Mouse (Mus musculus): ENCODE results near the gene Wapl.

The Wapl gene

DNA sequence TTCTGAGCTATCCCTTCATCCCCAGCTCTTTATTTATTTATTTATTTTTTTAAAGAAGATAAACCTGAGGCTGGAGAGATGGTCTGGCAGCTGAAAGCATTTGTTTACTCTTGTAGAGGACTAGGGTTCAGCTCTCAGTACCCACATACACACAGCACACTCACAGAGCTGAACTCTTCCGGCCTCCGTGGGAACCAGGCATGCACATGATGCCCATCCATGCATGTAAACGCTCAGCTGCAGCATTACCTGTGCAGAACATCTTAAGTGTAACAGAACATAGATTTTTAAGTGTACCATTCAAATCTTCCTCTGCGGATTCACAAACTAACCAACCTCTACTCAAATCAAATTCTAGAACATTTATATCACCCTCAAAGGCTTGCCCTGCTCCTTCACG is 92.5 kb downstream of the Wapl start:
- in situ Hi-C loops (cut with MboI; ENCODE audit: low pct_unique_long_range_greater_than_20kb in 1 of 2, low sequenced_read_pairs in 2 of 2, unreplicated experiment in 1 of 2): no loop called here

DNA sequence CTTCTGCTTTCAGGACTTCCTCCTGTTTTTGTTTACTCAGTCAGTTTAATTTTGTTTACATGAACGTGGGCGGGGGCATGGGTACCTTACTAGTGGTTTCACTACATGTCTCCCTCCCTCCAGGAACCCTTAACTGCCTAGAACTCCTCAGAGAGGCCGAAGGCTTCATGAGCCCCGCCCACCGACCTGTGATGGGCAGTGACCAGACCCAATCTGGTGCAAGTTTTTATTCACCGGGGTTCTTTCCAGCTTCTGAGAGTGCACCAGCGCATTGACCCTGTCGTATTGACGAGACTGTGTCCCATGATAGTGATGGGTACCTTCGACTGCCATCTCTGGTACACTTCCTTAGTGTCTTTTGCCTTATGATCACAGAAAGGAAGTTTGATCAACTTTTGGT is 94.6 kb downstream of the Wapl start:
- in situ Hi-C loops (cut with MboI; ENCODE audit: low pct_unique_long_range_greater_than_20kb in 1 of 2, low sequenced_read_pairs in 2 of 2, unreplicated experiment in 1 of 2): no loop called here

DNA sequence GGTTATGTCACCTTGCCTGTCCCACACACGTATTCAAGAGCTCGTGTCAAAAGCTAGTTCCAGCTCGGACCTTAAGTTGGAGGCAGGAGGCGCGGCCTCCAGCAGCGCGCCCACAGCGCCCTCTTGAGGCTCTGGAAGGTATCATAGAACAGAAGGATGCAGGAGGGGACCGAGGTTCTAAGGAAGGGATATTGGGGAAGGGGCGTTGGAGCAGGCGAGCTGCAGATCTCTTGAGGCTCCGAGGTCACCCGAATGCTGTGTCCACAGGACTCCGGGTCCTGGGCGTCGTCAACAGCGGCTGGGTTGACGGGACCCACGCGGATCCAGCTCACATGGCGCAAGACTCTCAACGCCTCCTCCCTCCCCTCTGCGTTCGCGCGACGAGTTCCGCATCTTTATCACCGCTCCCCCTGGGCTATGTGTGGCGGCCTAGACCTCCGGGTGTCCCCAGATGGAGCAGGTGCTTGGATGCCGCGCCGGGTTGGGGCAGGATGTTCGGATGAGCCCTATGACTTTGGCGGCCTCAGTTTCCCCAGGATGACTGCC is 95.4 kb downstream of the Wapl start:
- in situ Hi-C loops (cut with MboI; ENCODE audit: low pct_unique_long_range_greater_than_20kb in 1 of 2, low sequenced_read_pairs in 2 of 2, unreplicated experiment in 1 of 2): no loop called here

DNA sequence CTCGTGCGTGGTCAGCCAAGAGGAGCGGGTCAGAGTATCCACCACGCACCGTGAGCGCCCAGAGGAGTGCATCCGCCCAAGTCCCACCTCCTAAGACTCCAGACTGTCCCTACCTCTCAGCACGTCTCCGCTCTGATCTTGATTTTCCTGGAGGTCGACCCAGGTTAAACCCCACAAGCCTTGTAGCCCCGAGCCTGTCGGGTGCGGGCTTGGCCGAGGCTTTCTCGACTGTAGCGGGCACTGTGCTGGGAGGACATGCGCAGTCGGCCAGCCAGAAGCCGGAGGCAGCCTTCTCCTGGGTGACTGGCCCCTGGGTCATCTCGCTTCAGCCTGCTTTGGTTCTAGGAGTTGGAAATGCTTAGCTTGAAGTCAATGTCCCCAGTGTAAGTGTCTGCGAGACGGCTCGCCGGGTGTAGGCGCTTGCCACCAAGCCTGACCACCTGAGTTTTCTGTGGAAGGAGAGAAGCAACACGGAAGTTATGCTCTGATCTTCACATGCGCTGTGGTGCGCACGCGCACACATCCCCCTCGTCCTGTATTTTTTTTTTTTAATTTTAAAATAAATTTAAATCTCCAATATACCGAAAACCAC is 95.9 kb downstream of the Wapl start:
- in situ Hi-C loops (cut with MboI; ENCODE audit: low pct_unique_long_range_greater_than_20kb in 1 of 2, low sequenced_read_pairs in 2 of 2, unreplicated experiment in 1 of 2): loop anchor here (5.0 kb wide), 2 partner anchors 157 to 162 kb away; no protein-coding TSS in a partner anchor

DNA sequence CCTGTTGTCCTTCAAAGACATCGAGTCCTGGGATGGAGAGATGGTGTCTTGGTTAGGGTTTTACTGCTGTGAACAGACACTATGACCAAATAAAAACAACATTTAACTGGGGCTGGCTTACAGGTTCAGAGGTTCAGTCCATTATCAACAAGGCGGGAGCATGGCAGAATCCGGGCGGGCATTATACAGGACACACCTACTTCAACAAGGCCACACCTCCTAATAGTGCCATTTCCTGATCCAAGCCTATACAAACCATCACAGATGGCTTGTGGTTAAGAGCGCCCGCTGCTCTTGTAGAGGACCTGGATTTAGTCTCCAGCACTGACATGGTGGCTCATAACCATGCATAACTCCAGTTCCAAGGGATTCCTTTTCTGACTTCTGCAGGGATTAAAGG is 96.7 kb downstream of the Wapl start:
- in situ Hi-C loops (cut with MboI; ENCODE audit: low pct_unique_long_range_greater_than_20kb in 1 of 2, low sequenced_read_pairs in 2 of 2, unreplicated experiment in 1 of 2): loop anchor here (5.0 kb wide), 2 partner anchors 158 to 163 kb away; no protein-coding TSS in a partner anchor

DNA sequence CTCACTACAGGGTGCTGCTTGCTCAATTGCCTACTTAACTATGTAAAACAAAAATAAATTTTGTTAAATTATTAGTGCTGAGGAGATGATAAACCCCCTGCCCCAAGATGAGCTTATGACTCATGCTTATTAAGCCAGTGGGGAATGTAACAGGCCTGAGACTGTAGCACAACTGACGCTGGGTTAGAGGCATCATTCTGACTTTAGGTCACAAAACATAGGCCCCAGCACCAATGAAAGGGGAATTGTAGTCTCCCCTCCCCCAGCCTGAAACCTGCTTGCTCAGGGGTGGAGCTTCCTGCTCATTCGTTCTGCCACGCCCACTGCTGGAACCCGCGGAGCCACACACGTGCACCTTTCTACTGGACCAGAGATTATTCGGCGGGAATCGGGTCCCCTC is 97.9 kb downstream of the Wapl start:
- in situ Hi-C loops (cut with MboI; ENCODE audit: low pct_unique_long_range_greater_than_20kb in 1 of 2, low sequenced_read_pairs in 2 of 2, unreplicated experiment in 1 of 2): loop anchor here (5.0 kb wide), 2 partner anchors 159 to 164 kb away; no protein-coding TSS in a partner anchor

DNA sequence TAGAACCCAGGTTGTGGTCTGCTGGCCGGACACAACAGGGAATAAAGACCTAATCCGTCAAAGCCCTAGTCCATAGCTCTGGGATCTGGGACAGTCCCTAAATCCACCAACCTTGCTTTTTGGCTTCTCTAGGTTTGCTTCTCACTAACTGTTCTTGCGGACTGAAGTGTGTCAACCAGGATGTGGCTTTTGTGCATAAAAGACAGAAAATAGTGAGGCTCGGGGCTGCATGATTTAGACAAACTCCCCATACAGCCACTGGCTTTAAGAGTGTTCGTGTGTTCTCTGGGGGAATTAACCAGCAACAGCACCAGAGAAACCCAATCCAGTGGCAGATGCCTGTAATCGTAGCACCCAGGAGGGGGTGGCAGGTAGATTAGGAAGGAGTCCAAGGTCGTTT is 98.4 kb downstream of the Wapl start:
- in situ Hi-C loops (cut with MboI; ENCODE audit: low pct_unique_long_range_greater_than_20kb in 1 of 2, low sequenced_read_pairs in 2 of 2, unreplicated experiment in 1 of 2): loop anchor here (5.0 kb wide), 2 partner anchors 160 to 165 kb away; no protein-coding TSS in a partner anchor

DNA sequence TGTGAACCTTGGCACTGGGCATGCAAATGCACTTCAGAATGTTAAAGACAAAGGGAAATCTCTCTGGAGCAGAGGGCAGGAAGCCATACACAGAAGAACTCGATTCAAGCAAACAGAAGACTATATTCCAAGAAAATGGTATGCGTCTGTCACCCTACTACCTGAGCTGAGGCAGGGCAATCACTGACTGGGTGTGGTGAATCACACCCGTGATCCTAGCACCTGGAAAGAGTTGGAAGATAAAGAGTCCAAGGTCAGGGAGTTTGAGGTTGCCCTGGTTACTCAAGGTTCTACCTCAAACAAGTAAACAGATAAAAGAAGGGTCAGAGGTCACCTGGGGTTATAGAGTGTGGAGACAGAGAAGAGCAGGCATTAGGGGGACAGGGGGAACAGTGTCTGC is 100.0 kb downstream of the Wapl start:
- in situ Hi-C loops (cut with MboI; ENCODE audit: low pct_unique_long_range_greater_than_20kb in 1 of 2, low sequenced_read_pairs in 2 of 2, unreplicated experiment in 1 of 2): loop anchor here (5.0 kb wide), 2 partner anchors 161 to 166 kb away; no protein-coding TSS in a partner anchor

DNA sequence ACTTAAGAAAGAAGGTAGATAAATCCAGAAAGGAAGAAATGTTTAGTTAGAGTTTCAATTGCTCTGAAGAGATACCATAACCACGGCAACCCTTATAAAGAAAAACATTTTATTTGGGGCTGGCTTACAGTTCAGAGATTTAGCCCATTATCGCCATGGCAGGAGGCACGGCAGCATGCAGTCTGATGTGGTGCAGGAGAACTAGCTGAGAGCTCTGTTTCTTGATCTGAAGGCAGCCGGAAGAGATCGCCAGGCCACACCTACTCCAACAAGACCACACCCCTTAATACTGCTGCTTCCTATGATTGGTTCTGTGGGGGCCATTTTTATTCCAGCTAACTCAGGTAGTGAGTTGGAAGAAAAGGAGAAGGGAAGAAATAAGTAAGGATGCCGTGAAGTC is 100.5 kb downstream of the Wapl start:
- in situ Hi-C loops (cut with MboI; ENCODE audit: low pct_unique_long_range_greater_than_20kb in 1 of 2, low sequenced_read_pairs in 2 of 2, unreplicated experiment in 1 of 2): loop anchor here (5.0 kb wide), 2 partner anchors 162 to 167 kb away; no protein-coding TSS in a partner anchor

DNA sequence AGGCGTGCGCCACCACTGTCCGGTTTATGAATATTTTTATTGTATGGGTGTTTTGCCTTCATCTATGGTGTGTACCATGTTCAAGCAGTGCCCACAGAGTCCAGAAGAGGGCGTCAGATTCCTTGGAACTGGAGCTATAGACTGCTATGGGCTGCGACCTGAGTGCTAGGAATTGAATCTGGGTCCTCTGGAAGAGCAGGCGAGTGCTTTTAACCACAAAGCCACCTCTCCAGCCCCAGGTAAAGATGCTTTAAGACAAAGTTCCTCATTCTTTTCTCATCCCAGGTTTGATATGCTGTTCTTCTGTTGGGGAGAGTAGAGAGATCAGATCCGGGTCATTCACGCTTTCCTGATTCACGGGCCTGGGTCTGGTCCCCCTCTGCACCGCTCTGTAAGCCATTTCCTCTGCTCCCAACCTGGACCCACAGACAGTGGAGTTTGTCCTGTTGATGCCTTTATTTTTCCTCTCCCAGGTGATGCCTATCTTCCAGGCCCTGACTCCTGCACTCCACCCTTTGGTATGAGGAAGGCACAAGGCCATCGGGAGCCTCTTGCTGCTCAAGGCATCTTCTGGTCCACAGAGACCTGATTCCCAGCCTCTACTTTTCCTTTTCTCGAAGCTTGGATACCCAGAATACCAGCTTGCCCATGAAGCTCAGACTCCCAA is 103.1 kb downstream of the Wapl start:
- in situ Hi-C loops (cut with MboI; ENCODE audit: low pct_unique_long_range_greater_than_20kb in 1 of 2, low sequenced_read_pairs in 2 of 2, unreplicated experiment in 1 of 2): no loop called here

DNA sequence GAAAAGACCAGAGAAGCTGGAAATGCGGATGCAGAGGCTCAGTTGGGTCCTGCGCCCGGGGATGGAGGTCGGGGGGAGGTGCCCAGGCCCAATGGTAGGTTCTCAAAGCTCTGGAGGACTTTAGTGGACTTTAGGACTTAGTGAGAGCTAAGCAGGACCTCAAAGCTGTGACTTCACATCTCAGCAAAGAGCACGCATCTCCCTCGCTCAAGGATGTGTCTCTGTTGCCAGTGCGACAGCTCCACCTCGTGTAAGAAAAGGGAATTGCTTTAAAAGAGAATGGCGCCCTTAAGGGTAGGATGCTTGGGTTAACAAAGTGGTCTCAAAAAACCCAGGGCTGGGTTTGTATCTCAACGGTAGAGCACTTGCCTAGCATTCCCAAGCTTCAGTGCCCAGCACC is 104.1 kb downstream of the Wapl start:
- in situ Hi-C loops (cut with MboI; ENCODE audit: low pct_unique_long_range_greater_than_20kb in 1 of 2, low sequenced_read_pairs in 2 of 2, unreplicated experiment in 1 of 2): no loop called here

DNA sequence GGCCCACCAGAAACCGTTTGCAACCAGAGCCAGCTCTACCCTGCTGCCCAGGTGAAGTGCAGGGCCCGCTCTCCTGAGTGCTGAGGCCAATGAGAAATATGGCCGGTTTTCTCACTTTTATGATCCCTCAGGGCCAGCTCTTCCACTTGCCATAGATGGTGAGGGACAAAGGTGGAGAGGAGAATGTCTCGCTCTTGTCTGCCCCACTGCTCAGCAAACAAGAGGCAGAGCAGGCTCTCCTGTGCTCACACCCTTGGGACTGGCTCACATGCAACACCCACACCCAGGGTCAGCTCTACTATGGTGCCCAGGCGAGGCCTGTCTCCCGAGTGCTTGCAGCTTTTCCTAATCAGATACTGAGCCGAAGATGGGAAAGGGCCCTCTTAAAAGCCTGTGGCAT is 105.0 kb downstream of the Wapl start:
- in situ Hi-C loops (cut with MboI; ENCODE audit: low pct_unique_long_range_greater_than_20kb in 1 of 2, low sequenced_read_pairs in 2 of 2, unreplicated experiment in 1 of 2): no loop called here

DNA sequence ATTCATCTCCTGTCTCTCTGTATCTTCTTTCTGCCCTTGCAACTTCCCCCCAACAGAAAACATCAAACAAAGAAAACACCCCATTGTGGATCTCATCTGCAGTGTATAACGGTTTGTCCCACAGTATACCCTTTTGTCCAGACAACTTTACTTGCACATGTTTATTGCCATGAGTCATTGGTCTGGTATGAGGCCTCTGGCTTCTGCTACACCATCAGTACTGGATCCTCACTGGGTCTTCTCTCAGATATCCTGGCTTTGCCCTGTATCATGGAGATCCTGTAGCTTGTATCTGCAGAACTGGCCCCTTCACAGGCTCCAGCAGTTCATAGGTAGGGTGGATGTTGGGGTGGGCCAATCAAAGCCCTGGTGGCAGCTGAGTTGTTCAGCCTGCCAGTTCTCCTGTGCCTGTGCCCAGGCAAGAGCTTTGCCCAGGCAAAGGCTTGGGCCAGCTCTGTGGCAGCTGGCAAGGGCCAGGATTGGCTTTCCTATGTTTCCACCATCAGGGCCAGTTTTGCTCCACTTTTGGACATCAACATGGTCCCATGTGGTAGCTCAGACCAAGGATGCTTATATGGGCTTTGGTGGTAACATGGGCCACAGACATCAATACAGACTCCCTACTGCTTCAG is 119.8 kb downstream of the Wapl start:
- in situ Hi-C loops (cut with MboI; ENCODE audit: low pct_unique_long_range_greater_than_20kb in 1 of 2, low sequenced_read_pairs in 2 of 2, unreplicated experiment in 1 of 2): no loop called here

Data from mouse embryonic stem cell (cell line).